Mouse (Mus musculus) heart, adult 2 months (tissue): ENCODE measurements at regions not wholly inside any gene's neighbourhood (a gene's known extent, or its start where the extent isn't known, plus 50 kb on each side); places are given as distances from the start of the nearest gene placed in this dataset.

ENCODE experiments used
- DNase-seq, 2 experiments: peaks; one replicate each; pipeline ENCODE4 v3.0.0; 2021
- H3K27ac ChIP-seq: fragments of 200-600 bp; 2 replicates; pipeline ENCODE4 v1.8.1; 2022
- H3K27me3 ChIP-seq: fragments of 200-500 bp; 2 replicates; pipeline ENCODE4 v1.6.1; 2012; ENCODE audit warnings: mild to moderate bottlenecking, low read length, inconsistent platforms, mixed read lengths; ENCODE audit not compliant: control insufficient read depth, insufficient read depth
- H3K36me3 ChIP-seq: fragments of 200-500 bp; 2 replicates; pipeline ENCODE4 v1.6.1; 2012; ENCODE audit warnings: low read length, inconsistent platforms; ENCODE audit not compliant: control insufficient read depth, insufficient read depth
- H3K4me1 ChIP-seq: fragments of 200-500 bp; 2 replicates; pipeline ENCODE4 v1.6.1; 2011; ENCODE audit warnings: low read length; ENCODE audit not compliant: control insufficient read depth, insufficient read depth
- H3K4me3 ChIP-seq: fragments of 200-600 bp; 2 replicates; pipeline ENCODE4 v1.8.1; 2022
- H3K79me2 ChIP-seq: fragments of 200-500 bp; replicated peaks from 2 replicates; pipeline ENCODE4 v1.6.1; 2012; ENCODE audit warnings: mild to moderate bottlenecking, inconsistent platforms, low read length, moderate library complexity, mixed read lengths; ENCODE audit not compliant: control insufficient read depth, insufficient read depth
- H3K9ac ChIP-seq: fragments of 200-500 bp; 2 replicates; pipeline ENCODE4 v1.6.1; 2012; ENCODE audit warnings: low read depth, mild to moderate bottlenecking, control low read depth, inconsistent platforms, low read length, mixed read lengths
- CTCF ChIP-seq: fragments of 200-600 bp; IDR thresholded peaks from 2 replicates; pipeline ENCODE4 v1.8.1; 2022; ENCODE audit warnings: antibody characterized with exemption, mild to moderate bottlenecking, moderate library complexity
- EP300 ChIP-seq: fragments of 200-500 bp; IDR thresholded peaks from 2 replicates; pipeline ENCODE4 v1.6.1; 2011; ENCODE audit warnings: low read depth, low read length, control low read depth; ENCODE audit not compliant: insufficient read depth
- POLR2A ChIP-seq: fragments of 200-500 bp; IDR thresholded peaks from 2 replicates; pipeline ENCODE4 v1.6.1; 2011; ENCODE audit warnings: mild to moderate bottlenecking, low read depth, low read length, control low read depth; ENCODE audit not compliant: insufficient read depth
- WGBS: fragments of 180-500 bp; shearing (Covaris S2); methylation state at CpG from one replicate; pipeline ENCODE4 v1.1.7; 2018; 5-methylcytosine and 5-hydroxymethylcytosine counted together
- intact Hi-C: fragments of 180-260 bp; cut with DNase I; formaldehyde crosslinking; loops from one replicate; pipeline ENCODE4 v1.15.1; 2025

- Histone ChIP-seq H3K4me3 (no peak overlapping the region), H3K27ac (no peak overlapping the region), H3K9ac (no peak overlapping the region), H3K27me3 (no peaks in the 10 kb centered on the region), H3K79me2 (no peaks in the 10 kb centered on the region), H3K4me1 (no peaks in the 10 kb centered on the region), H3K36me3 (no peaks in the 10 kb centered on the region)
- intact Hi-C loops = no loop called here
- no peak for DNase-seq
- 64% methylated on average over 12 of the region's 12 CpGs for WGBS
- TF ChIP-seq POLR2A (no peak), CTCF (no peak), EP300 (no peak)
Observed at GRCm38 (mm10) chr9:43866802-43867201, 123.0 kb downstream of the Nectin1 start.

GRCm38 (mm10) chr9:43873841-43874240, 130.1 kb downstream of the Nectin1 start:
- no peaks in the 10 kb centered on the region for H3K36me3 ChIP-seq
- 72% methylated on average over 2 of the region's 2 CpGs for WGBS
- no peaks in the 10 kb centered on the region; the same call in 1 of the 2 replicates for H3K27me3 ChIP-seq
- no peak for TF ChIP-seq CTCF
- no peak for DNase-seq
- H3K79me2 ChIP-seq = no peaks in the 10 kb centered on the region
- no peak overlapping the region for H3K4me3 ChIP-seq
- no peak overlapping the region for H3K9ac ChIP-seq
- H3K27ac ChIP-seq = no peak overlapping the region
- no peaks in the 10 kb centered on the region for H3K4me1 ChIP-seq
- intact Hi-C loops = no loop called here

GRCm38 (mm10) chr9:43874332-43874731, 130.5 kb downstream of the Nectin1 start:
- TF ChIP-seq EP300 = no peak
- TF ChIP-seq CTCF = no peak
- no peak for TF ChIP-seq POLR2A
- WGBS = 70% methylated on average over 5 of the region's 5 CpGs
- intact Hi-C loops = no loop called here
- no peaks in the 10 kb centered on the region for H3K79me2 ChIP-seq
- no peaks in the 10 kb centered on the region; the same call in 1 of the 2 replicates for H3K27me3 ChIP-seq
- no peaks in the 10 kb centered on the region for H3K4me1 ChIP-seq
- H3K9ac ChIP-seq = no peak overlapping the region
- no peak overlapping the region for H3K4me3 ChIP-seq
- no peak for DNase-seq
- no peak overlapping the region for H3K27ac ChIP-seq
- no peaks in the 10 kb centered on the region for H3K36me3 ChIP-seq

- no peak overlapping the region for H3K4me3 ChIP-seq
- TF ChIP-seq POLR2A (no peak), EP300 (no peak), CTCF (no peak)
- peaks cover 10% of the 10 kb centered on the region for H3K27me3 ChIP-seq
Observed at GRCm38 (mm10) chr9:43879220-43879968, 135.6 kb downstream of the Nectin1 start.

GRCm38 (mm10) chr9:43879969-43880396, 136.2 kb downstream of the Nectin1 start:
- Histone ChIP-seq H3K36me3 (no peaks in the 10 kb centered on the region), H3K27ac (no peak overlapping the region), H3K27me3 (peaks cover 10% of the 10 kb centered on the region), H3K4me3 (no peak overlapping the region), H3K9ac (no peak overlapping the region), H3K79me2 (no peaks in the 10 kb centered on the region), H3K4me1 (no peaks in the 10 kb centered on the region)
- WGBS = 2% methylated on average over 26 of the region's 26 CpGs
- intact Hi-C loops = no loop called here
- DNase-seq = no peak
- TF ChIP-seq POLR2A (no peak), CTCF (no peak), EP300 (no peak)

More at GRCm38 (mm10) chr9:43879220-43879968, 135.6 kb downstream of the Nectin1 start:
- intact Hi-C loops = no loop called here
- WGBS = 3% methylated on average over 24 of the region's 24 CpGs
- Histone ChIP-seq H3K79me2 (no peaks in the 10 kb centered on the region), H3K36me3 (no peaks in the 10 kb centered on the region), H3K4me1 (no peaks in the 10 kb centered on the region), H3K9ac (no peak overlapping the region), H3K27ac (no peak overlapping the region)
- no peak for DNase-seq

- Histone ChIP-seq H3K36me3 (no peaks in the 10 kb centered on the region), H3K4me3 (no peak overlapping the region), H3K79me2 (no peaks in the 10 kb centered on the region), H3K27me3 (no peaks in the 10 kb centered on the region), H3K4me1 (no peaks in the 10 kb centered on the region), H3K9ac (no peak overlapping the region), H3K27ac (no peak overlapping the region)
- no peak for DNase-seq
- intact Hi-C loops = no loop called here
- TF ChIP-seq POLR2A (no peak), EP300 (no peak), CTCF (no peak)
- WGBS = 50% methylated on average over 6 of the region's 6 CpGs
Observed at GRCm38 (mm10) chr9:43893086-43893485, 149.3 kb downstream of the Nectin1 start.
